Mouse (Mus musculus) erythroblast, embryonic 14.5 days (primary cell): Measurements from ENCODE around the gene Mr1. TPM values are rescaled to one million over a fixed set of nuclear protein-coding genes. Genes with fewer than 3 reads are reported as not detected.

Experiments used
- H3K27me3 ChIP-seq: 2 replicates; pipeline ENCODE4 v1.6.1; 2012; ENCODE audit warnings: inconsistent platforms; ENCODE audit not compliant: control insufficient read depth
- H3K36me3 ChIP-seq: 2 replicates; pipeline ENCODE4 v1.6.1; 2012; ENCODE audit warnings: mild to moderate bottlenecking, inconsistent platforms; ENCODE audit not compliant: control insufficient read depth
- H3K4me1 ChIP-seq: 2 replicates; pipeline ENCODE4 v1.6.1; 2012; ENCODE audit warnings: inconsistent platforms; ENCODE audit not compliant: control insufficient read depth
- H3K4me3 ChIP-seq: replicated peaks from 2 replicates; pipeline ENCODE3; 2012; ENCODE audit warnings: moderate library complexity, mild to moderate bottlenecking, inconsistent platforms
- H3K9me3 ChIP-seq: 2 replicates; pipeline ENCODE4 v1.6.1; 2012; ENCODE audit warnings: low read length, inconsistent platforms, mixed read lengths; ENCODE audit not compliant: control insufficient read depth
- GATA1 ChIP-seq: IDR thresholded peaks from 2 replicates; pipeline ENCODE4 v1.6.1; 2012; ENCODE audit warnings: low read length, inconsistent platforms, mixed read lengths
- TAL1 ChIP-seq: IDR thresholded peaks from 3 replicates; pipeline ENCODE4 v1.6.1; 2012; ENCODE audit warnings: low read length, inconsistent platforms, mixed read lengths
- polyA plus RNA-seq: library from polyadenylated mRNA; stranded (reverse); fragments of >175 nt; gene quantifications from 2 replicates; pipeline ENCODE4 v1.2.3, GENCODE M21; 2012

The Mr1 gene
- polyA plus RNA-seq, 1 experiment = not detected

DNA sequence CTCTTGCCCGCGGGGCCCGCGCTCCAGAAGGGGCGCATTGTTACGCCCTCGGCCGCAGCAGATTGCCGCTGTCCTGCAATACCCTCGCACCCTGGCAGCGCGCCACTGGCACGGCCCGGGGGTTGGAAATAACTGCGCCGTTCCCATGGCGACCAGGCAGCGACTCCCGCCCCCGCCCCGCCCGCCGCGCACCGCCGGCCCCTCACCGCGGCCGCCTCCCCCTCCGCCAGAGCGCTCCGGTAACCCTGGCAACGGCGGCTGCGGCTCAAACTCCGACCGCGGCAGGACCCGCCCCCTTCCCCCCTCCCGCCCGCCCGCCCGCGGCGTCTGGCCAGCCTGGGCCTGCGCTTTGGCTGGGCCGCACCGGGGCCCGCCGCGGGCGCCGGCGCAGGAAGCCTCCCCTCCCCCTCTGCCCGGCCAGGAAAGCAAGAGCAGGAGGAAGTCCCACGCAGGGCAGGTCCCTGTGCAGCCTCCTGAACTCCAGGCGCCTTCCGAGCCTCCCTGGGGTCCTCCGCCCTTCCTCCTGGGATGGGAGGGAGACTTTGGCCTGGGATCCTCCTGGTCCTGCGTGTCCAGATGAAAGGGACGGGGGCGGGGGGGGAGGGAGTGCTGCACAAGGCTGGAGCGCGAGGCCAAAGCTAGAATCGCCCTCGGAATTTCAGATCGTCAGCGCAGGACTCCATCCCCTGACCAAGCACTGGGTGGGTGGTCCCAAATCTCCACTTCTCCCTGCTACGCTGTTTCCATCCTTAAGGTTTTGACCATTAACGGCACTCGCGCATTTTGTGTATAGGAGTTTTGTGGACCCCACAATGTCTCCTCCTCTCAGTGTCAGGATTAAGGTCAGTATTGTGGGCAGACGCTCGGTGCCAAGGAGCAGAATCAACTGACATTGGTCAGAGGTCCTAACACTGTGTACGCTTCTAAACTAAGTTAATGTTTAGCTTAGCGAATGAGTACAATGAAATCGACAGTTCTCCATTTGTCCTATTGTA lies 63.0 kb downstream of the Mr1 start:
- peaks cover 33% of the 10 kb centered on the region for H3K4me1 ChIP-seq
- peaks cover 74% of the 10 kb centered on the region for H3K27me3 ChIP-seq
- no peaks in the 10 kb centered on the region for H3K9me3 ChIP-seq
- H3K36me3 ChIP-seq = no peaks in the 10 kb centered on the region
- peak overlapping the region; percentile 62 for H3K4me3 ChIP-seq
- TF ChIP-seq GATA1 = no peak

DNA sequence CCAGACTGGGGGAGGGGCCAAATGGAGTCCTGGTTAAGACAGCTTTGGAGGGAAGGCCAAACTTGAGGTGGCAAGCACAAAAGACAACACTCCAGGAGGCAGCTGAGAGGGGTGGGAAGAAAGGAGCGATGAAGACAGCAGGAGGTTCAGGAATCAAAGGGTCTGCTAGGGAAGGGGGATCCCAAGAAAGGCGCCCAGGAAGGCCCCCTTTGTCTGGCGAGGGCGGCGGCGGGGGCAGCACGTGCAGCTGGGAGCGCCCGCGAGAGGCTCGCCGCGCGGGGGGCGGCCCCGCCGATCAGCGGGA lies 63.7 kb downstream of the Mr1 start:
- Histone ChIP-seq H3K9me3 (no peaks in the 10 kb centered on the region), H3K36me3 (no peaks in the 10 kb centered on the region), H3K27me3 (peaks cover 73% of the 10 kb centered on the region), H3K4me1 (peaks cover 33% of the 10 kb centered on the region), H3K4me3 (peak overlapping the region; percentile 62)
- TF ChIP-seq TAL1 (no peak), GATA1 (no peak)

DNA sequence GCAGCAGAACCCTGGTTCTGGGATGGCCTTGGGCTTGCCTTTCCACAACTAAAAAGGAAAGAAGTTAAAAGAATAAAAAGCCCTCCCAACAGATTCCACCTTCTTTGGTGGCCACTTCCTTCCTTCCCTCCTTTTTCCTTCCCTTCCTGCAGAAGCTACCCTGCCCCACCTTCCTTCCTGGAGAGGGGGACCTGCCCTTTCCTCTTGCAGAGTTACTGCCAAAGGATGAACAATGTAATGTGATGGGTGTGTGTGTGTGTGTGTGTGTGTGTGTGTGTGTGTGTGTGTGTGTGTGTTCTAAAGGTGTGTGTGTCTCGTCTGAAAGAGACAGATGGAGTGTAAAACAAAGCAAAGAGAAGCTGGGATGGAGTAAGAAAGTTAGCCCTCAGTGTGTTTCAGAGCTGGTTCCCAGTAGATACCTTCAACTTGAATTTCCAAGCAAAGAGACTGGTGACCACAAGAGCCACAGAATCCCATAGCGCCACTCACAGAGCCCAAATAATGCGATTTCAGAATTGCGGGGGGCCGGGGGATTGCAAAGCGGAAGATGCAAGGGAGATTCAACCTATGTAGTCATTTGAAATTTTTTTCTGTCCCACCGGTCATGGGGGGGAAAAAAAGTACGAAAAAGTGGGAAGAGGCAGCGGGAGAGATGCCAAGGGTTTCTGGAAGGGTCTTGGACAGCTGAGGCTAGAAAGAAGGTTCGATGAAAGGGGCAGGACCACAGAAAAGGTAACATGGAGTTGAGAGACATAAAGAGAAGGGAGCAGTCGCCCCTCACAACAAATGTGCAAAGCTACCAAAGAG lies 64.3 kb downstream of the Mr1 start:
- peaks cover 33% of the 10 kb centered on the region for H3K4me1 ChIP-seq

DNA sequence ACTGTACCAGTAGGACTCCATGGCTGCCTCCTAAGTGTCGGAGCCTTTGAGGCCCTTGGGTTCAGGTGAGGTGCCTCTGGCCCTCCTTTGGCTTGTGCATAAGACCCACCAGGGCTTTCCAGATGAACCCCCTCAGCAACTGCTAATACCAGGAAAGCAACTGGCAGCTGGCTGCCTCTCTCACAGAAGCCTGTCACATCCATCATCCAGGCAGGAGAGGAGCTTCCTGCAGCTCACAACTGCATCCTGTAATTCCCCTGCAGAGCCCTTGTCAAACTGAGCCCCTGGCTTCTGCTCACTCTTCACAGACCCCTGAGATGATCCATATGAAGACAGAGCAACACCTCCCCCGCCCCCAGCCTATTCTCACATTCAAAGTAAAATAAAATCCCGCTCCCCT lies 68.9 kb downstream of the Mr1 start:
- peaks cover 37% of the 10 kb centered on the region for H3K27me3 ChIP-seq
- TF ChIP-seq GATA1 (no peak), TAL1 (no peak)
- no peaks in the 10 kb centered on the region for H3K36me3 ChIP-seq
- no peak overlapping the region for H3K4me3 ChIP-seq
- H3K4me1 ChIP-seq = peaks cover 2% of the 10 kb centered on the region
- H3K9me3 ChIP-seq = no peaks in the 10 kb centered on the region

More for the DNA sequence above, 64.3 kb downstream of the Mr1 start:
- Histone ChIP-seq H3K4me3 (peak overlapping the region; percentile 62), H3K36me3 (no peaks in the 10 kb centered on the region), H3K27me3 (peaks cover 69% of the 10 kb centered on the region), H3K9me3 (no peaks in the 10 kb centered on the region)
- TF ChIP-seq GATA1 = no peak
- TF ChIP-seq TAL1 = no peak

Other genes with a start within 250 kb of the Mr1 start
- gene Ier5, start 47.2 kb downstream of the Mr1 start, polyA plus RNA-seq = 7.6 and 7.7 TPM in 2 replicates
- gene Stx6, start 11.9 kb upstream of the Mr1 start, polyA plus RNA-seq = 2.9 and 3.2 TPM in 2 replicates
- gene BC034090, start 97.6 kb upstream of the Mr1 start, polyA plus RNA-seq = not detected in 2 replicates